Mouse (Mus musculus): ENCODE data around the gene Pagr1b.

Pagr1b gene

DNA sequence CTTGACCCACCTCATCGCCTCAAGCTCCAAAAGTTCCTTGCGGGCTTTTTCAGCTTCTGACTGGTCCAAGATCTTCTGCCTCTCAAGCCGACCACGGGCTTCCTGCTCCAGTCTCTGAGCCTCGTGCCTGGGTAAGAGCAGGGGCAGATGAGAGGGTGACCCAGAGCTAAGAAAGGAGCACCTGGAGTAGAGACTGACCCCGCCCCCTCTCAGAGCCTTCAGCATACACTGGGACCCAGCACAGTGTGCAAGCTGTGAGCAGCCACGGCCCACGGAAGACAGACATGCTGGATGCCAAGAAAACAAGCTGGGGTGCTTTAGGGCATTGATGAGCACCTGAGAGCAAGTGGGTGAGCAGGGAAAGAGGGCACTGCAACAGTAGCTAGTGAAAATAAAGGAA lies 27.5 kb downstream of the Pagr1b start:
- DNase-seq = no peak

DNA sequence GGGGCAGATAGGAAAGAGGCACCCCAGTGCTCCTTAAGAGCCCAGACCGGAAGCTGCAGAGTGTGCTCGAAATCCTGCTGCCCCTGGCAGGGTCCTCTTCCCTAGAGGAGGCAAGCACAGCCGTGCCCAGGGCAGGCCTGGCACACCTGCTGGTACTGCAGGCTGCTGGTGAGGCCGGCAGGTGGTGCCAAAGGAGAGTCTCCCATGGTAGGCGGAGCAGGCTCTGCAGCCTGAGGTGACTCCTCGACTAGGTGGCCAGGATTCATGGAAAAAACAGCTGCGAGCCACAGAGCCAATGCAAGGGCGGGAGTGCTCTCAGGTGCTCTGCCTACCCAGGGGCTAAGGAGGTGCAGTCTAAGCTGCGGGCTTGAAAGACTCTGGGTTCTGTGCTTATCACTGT lies 30.0 kb downstream of the Pagr1b start:
- DNase-seq = peak; percentile 56 to 67

DNA sequence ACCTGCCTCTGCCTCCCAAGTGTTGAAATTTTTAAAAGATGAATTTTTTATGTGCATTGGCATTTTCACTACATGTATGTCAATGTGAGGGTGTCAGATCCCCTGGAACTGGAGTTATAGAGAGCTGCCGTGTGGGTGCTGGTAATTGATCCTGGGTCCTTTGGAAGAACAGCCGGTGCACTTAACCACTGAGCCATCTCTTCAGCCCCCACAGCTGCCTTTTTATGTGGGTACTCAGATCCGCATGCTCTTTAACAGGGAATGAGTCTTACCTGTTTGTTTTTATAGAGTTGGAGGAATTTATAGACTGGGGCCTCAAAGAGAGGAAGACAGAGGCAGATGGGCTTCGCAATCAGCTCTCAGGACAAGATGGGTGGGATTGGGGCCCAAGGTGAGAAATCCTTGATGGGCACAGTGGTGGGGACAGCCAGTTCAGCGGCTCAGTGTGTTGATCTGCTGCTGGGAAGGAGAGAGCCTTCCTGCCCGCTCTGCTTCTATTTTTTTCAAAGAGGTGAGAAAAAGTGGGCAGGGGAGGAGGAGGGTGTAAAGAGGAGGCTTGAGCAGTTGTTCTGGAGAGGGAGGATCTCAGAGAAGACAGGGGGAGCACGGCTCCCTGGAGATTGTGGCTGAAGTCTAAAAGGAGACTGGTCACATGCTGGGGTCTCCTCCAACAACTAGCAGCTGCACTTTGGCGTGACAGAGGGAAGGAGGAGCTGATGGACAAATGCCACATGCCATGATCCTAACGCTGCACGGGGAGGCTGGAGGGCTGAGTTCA lies 31.4 kb downstream of the Pagr1b start:
- DNase-seq = peak; percentile 26 to 68

DNA sequence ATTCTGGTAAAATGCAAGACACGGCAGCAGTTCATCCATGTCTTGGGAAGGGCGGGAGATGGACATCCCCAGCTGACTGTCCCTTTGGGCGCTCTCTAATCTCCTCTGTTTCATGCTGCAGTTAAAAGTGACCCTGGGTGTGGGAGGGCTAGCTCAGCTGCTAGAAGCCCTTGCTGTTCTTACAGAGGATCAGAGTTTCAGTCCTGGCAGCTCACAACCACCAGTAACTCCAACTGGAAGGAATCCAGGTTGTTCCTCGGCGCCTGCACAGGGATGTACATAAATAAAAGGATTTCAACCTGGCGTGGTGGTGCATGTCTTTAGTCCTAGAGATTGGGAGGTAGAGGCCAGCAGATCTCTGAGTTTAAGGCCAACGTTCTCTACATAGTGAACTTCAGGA lies 33.2 kb downstream of the Pagr1b start:
- DNase-seq = no peak

DNA sequence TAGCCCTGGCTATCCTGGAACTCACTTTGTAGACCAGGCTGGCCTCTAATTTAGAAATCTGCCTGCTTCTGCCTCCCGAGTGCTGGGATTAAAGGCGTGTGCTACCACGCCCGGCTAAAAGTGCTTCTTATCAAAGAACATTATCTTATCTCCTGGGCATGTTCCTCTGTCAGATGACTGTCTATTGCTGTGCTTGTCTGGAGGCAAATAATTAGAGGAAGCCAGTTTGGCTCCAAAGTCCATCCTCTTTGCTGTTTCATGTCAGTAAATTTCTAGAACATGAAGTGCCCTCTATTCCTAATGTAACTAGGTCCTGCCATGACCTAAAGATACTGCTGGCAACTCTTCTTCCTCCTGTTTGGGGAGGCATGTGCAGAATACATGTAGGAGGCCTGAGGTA lies 34.2 kb downstream of the Pagr1b start:
- DNase-seq = no peak

DNA sequence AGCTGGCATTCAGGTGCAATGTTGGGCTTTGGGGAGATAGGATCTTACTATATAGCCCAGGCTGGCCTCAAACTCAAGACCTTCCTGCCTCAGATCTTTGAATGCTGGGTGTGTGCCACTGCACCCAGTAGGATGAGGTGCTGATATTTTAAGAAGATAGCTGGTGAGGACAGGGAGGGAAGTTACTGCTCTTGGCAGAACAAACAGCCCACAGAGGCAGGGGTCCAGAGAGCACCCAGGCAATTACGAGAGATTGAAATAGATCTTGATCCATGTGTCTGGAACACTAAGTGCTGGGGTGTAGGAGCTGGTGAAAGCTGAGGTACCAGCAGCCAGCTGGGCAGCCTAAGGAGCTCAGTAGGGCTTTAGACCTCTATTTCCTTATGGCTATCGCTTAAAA lies 34.7 kb downstream of the Pagr1b start:
- no peak for DNase-seq

DNA sequence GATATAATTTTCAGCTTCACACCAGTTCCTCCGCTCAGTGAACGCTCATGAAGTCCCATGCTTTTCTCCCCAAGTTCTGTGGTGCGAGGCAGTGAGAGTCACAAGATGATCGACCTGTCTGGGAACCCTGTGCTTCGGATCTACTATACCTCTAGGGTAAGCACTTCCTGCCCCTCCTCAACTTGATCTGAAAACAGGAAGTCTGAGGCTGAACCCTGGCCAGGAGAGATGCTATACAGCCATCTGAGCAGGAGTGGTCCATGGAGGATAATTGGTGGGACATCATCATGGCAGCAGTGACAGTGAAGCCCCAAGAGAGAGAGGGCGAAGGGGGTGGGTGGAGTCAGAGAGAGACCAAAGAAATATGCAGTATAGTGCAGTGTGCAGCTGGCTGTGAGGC lies 37.4 kb downstream of the Pagr1b start:
- DNase-seq = no peak

DNA sequence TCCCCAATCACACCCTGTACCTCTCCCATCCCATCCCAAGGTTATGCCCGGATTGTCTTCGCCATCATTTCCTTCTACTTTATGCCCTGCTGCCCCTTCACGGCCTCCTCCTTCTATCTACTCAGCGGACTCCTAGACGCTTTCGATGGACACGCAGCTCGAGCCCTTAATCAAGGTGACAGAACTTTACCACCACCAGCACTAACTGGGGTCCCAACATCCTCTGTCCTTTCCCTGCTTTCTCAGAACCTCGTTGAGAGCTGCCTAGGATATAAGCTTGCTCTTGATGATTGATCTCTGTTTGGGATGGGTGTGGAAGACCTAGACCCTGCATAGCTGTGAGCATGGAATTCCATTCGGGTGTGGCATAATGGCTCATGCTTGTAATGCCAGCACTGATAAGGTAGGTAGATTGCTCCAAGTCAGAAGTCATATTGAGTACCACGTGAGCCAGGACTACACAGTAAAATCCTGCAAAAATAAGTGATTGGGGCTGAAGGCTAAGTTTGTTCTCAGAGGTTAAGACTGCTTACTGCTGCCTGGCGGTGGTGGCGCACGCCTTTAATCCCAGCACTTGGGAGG lies 39.3 kb downstream of the Pagr1b start:
- DNase-seq = peak in 1 of 2 experiments; percentile 15

DNA sequence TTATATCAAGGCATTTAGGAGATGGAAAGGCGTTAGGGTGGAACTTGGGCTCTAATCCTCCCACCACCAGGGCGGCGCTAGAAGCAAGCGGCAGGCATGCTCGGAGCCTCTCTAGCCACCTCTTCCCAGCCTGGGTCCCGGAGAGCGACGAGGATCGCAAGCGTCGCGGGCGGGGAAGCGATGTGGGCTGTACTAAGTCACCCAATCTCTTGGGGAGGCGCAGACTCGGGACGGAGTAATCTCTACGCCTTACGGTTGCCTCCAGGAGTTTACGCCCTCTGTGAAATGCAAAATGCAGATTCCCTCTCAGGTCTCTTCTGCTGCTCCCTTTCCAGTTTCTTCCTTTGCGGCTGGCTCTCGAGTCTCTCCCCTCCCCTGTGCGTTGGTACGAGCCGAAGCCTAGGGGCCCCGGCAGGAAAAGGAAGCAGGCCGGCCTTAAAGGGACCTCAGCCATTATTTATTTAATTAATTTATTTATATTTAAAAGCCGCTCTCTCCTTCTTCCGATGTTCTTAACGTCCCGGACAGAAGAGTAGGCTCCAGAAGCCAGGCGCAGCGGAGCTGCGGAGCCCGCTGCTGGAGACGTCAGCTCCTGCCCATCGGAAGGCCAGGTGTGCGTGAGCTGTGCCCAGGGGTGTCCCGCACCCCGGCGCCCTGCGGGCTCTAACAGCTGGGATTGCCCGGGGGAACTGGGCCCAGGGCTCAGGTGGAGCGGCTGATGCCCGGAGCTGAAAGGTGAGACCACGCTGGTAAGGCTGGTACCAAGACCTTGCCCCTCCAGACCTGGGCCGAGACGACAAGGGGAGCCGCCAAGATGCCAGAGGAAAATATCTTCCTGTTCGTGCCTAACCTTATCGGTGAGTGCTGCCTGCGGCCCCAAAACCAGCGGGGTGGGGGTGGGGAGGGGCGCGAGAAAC lies 40.1 kb downstream of the Pagr1b start, which contains the start of gene Cdiptos:
Gene Cdiptos, minus strand, starts transcription at position 149 of the 917 bp plus-strand sequence.
- DNase-seq = peak; percentile 95 to 97

DNA sequence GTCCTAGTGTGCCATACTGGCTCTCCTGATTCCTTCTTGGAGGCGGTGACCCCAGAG lies 40.6 kb downstream of the Pagr1b start, which contains the start of gene Cdipt:
Gene Cdipt, plus strand, starts transcription at position 22 of the 57 bp plus-strand sequence.
- DNase-seq = no peak

DNA sequence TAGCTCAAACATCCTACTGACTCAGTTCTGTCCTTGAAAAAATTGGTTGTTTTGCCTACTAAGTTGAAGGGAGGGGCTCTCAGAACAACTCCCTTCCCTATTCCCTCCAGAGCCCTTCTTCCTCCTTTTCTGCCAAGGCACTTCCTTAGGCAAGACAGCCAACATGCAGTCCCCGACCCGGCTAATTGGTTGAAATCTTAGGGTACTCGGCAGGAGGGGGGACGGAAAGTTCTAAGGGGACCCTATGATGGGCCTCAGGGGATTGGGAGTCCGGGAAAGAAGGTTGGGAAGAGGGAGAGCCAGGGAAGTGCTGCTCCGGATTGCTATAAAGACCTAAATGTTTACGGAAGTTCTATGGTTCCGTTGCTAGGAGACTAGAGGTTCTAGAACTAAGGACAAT lies 40.8 kb downstream of the Pagr1b start:
- DNase-seq = no peak

DNA sequence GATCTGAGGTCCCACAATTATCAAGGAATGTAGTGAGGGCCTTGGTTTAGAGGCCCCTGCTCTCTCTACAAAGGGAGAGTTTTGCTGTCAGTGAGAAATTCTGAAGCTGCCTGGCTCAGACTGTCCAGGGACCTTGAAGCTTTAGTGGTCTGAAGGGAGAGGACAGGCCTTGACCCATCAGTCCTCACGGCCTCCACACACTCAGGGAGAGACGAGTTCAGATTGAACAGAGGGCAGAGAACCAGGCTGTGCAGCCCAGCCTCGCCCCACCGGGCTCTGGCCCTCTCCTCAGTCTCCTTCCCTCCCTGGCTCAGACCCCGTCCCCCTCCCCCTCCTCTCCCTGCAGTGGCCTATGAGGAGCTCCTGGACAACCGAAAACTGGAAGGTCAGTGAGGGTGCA lies 48.9 kb downstream of the Pagr1b start:
- no peak for DNase-seq

DNA sequence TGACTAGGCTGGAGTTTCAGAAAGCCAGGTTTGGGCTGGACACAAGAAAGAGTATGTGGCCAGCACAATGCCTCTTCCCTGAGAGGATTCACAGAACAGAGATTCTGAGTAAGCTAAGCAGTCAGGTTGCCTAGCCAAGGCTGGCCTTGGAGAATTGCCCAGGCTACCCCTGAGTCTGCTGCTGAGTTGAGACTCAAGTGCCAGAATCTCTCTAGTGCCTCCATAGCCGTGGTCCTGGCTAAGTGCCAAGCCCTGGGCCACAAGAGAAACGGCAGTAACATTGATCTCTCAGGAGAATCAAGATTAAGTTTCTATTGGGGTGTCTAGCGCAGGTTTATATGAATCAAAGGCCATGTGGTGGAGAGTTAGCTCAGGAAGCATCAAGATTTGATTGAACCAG lies 50.7 kb downstream of the Pagr1b start:
- DNase-seq = no peak

DNA sequence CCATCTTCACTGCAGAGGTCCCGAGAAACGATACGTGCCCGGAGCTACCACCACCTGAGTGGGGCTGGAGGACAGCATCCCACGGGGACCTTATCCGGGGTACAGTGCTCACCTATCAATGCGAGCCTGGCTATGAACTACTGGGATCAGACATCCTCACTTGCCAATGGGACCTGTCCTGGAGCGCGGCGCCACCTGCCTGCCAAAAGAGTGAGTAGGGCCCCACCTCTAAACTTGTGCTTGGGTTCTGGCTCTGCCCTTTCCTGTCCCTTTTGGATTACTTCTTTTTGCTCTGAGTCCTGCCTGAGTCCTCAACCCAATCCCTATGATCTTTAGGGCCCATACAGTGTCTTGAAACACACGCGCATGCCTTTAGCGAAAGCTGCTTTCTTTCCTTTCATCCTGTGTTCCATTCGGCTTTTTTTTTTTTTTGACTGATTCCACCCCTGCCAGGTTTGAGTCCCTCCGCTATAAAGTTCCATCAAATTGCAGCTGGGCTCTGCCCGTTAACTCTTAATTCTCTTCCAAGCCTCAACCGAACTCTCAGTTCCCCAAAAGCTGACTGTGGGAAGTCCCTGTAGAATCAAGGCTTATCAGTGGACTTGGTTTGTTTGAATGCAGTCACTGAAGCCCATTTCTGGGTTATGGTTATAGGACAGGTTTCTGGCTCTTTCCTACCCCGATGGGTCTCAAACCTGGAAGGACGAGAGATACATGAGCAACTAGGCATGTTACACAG lies 52.6 kb downstream of the Pagr1b start:
- DNase-seq = peak; percentile 49 to 55

DNA sequence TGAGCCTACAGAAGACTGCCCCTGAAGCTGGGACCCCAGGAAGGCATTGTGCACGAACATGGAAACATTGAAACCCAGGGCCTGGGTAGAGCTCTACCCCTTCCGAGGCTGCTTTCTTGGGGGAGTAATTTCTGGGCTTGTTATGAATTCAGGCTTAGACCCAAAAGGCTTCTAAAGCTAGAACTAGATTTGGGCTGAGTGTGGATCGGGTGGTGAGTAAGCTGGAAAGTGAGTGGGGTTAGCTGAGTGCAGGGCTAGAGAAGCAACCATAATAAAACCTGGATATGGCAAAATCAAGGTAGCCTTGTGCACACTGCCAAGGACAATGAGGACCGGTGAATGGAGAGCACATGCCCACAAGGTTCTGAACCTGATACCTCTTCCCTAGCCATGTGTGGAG lies 54.3 kb downstream of the Pagr1b start:
- DNase-seq = no peak

DNA sequence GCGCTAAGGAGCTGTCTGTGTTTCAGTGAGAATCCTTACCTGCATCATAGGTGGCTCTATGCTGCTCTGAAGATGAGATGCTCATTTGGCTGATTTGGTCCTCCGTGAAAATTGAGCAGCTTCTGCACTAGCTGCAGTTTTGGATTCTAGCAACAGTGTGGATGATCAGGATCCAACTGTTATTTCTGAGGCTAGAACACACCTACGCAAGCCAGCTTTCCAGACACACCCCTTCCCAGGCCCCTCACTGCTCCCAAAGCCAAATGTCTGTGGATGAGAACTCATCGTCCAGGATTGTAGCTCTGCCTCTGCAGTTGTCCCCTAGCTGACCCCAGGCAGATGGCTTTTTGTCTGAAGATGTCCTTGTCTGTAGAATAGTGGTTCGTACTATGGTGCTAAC lies 55.2 kb downstream of the Pagr1b start:
- DNase-seq = no peak

DNA sequence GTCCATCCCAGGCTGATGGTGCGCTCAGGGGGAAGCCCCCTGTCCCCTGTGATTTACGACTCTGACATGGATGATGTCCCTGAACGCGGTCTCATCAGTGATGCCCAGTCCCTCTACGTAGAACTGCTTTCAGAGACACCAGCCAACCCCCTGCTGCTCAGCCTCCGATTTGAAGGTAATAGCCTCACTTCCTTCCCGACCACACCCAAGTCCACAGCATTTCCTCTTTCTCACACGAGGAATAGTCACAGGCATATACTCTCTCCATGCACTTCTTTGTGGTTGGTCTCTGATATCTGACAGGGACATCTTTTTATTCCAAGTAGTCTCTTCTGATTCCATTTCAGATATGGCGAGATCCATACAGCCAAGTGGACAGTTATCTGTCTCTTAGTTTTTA lies 56.5 kb downstream of the Pagr1b start:
- DNase-seq = no peak

DNA sequence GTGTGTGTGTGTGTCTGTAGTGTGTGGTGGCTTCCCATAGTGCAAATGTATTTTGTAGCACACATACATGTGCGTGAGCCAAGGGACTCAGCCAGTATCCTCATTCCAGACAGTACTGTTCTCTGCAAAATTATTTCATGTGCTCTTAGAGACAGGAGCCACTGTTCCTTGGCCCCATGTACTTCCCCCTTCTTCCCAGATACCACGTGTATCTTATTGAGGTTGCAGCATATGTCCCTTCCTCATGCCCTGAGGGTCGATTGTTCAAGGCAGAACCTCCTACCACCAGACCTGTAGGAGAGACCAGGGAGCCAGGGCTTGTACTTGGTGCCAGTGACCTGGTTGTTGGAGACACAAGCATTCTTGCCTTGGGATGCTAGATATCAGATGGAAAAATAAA lies 61.2 kb downstream of the Pagr1b start:
- DNase-seq = no peak

DNA sequence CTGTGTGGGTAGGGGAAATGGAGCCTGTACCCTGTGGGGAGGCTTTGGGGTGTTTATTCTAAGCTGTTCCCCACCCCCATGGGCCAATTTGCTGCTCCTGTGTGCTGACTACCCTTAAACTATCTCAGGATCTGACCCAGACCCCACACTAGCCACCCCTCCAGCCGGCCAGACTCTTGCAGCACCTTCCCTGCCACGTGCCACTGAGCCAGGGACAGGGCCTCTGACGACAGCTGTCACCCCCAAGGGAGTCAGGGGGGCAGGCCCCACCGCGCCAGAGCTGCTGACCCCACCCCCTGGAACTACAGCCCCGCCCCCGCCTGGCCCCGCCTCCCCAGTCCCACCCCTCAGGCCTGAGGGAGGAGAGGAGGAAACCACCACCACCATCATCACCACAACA lies 63.6 kb downstream of the Pagr1b start:
- DNase-seq = no peak

DNA sequence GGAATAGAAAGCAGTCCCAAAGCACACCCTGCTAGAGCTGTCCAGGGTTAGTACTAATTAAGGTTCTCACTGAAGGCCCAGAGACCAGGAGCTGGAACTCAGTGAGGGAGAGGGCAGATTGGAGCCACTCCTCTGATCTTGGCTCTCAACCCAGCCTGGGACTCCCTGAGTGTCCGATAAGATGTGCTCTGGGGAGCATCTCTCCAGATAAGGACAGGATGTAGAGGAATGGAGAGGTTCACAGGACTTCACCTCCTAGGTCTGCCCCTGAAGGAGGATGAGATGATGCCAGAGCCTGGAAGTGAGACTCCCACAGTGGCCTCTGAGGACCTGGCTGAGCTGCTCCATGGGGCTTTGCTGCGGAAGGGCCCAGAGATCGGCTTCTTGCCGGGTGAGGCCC lies 64.5 kb downstream of the Pagr1b start:
- DNase-seq = no peak
